Mouse (Mus musculus) yolk sac, embryonic 10.5 days (tissue): ENCODE measurements around the gene Ccndbp1.
A peak's percentile ranks its signal among the peaks of the same experiment; 100 is the strongest.
"Not testable (repeated sequence)": the region's sequence is repeated elsewhere in the genome, so short reads cannot be mapped to it uniquely, and the experiment has no call there.

Experiments
- DNase-seq: peaks from one replicate; pipeline ENCODE4 v3.0.0-alpha.2; 2017; ENCODE audit warnings: low spot score

Ccndbp1 gene

DNA sequence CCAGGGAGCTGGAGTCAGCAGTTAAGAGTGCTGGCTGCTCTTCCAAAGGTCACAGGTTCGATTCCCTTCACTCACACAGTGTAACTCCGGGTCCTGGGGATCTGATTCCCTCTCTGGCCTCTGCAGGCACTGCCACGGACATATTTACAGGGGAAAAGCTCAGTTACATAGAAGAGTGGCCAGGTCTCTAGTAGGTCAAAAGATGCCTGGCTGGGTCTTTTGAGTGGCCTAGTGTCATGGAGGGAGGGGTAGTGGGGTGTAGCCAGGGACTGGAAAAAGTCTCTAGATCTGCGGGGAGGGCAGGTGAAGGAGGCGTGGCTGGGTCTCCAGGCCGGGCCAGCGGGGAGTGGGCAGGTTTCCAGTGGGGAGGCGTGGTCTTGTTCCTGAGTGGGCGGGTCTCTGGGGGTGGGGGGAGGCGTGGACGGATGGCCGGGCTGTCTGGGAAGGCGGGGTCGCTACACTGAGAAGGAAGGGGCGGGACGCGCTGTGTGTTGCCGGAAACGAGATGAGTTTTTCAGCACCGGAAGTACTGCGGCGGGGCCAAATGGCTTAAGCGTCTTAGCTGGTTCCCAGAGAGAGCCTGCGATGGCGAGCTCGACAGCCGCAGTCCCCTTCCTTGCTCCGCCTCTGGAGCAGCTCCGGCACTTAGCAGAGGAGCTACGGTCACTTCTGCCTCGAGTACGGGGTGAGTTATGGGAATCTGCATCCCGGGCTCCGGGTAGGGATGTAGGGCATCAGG is at the start of gene Ccndbp1:
Gene Ccndbp1, plus strand, starts transcription at position 479 of the 739 bp plus-strand sequence.
- DNase-seq, result peak; percentile 94

DNA sequence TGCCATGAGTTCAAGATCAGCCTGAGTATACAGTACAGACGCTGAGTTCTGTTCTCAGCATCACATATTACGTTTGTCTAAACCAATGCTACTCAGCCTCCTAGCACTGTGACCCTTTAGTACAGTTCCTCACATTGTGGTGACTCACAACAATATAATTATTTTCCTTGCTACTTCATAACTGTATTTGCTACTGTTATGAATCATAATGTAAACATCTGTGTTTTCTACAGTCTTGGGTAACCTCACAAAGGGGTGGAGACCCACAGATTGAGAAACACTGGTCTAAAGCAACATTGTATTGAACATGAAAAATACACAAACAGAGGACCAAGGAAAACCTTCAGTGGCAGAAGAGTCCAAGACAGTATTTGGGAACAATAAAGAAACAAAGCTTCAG is 48.8 kb upstream of the Ccndbp1 start:
- no peak for DNase-seq

DNA sequence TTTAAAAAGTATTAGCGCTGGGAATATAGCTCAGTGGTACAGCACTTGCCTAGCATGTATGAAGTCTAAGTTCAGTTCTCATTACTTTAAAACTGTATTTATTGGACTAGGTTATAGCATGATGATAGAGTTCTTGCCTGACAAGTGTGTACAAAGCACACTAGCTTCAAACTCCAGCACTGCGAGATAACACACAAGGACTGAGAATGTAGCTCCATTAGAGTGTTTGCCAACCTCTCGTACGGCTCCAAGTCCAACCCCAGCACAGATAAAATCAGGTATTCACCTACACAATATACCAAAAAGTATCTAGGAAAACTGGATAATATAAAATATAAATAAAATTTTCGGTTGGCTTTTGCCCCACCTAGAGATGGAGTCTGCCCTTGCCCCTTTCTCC is 48.4 kb upstream of the Ccndbp1 start:
- no peak for DNase-seq

DNA sequence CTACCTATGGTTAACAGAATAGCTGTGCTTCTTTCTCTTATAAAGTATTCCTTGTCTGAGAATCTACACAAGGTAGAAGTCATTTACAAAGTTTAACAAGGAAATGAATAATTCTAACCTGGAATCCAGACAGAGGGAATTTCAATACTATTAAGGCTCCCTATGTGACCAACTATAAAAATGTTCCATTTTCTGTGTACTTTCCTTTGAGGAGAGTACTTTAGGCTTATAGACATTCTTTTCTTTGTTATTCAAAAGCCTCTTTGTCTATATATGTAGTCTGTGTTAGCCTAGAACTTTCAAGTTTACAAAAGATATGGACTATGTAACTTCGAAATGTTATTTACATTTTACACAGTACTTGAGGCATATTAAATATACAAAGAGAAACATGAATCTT is 47.9 kb upstream of the Ccndbp1 start:
- DNase-seq, result no peak

DNA sequence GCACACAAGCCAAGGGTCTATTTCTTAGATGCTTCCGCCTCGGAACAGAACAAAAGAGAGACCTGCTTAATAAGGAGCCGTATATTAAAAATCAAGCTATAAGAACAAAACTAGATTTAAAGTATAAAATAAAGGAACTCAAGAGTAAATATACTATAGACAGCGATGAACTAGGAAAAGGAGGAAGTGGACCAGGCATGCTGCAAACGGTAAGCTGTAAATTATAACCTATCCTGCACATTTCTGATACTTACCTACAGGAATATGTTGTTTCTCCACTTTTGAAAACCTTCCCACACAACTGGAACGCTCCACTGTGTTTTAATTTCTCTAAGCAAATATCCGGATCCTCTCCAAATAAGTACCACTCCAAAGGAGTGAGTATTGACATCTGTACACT is 45.1 kb upstream of the Ccndbp1 start:
- DNase-seq, result no peak

DNA sequence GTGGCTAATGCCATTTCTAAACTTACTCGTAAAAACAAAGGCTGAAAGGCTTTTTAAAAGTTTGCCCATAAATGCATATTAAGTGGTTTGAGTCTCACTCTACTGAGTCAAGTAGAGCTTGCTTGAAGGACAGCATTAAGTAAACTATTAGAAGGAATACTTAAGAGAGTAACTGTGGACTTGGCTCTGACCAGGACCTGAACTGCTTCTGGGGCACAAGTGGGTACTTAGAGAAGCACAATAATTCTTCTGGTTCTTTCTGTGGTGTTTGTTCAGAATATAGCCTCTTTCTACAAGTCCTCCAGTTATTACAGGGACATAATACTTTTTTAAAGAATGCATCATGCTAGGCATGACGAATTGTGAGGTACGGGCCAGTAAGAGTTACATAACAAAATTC is 42.7 kb upstream of the Ccndbp1 start:
- DNase-seq, result no peak

DNA sequence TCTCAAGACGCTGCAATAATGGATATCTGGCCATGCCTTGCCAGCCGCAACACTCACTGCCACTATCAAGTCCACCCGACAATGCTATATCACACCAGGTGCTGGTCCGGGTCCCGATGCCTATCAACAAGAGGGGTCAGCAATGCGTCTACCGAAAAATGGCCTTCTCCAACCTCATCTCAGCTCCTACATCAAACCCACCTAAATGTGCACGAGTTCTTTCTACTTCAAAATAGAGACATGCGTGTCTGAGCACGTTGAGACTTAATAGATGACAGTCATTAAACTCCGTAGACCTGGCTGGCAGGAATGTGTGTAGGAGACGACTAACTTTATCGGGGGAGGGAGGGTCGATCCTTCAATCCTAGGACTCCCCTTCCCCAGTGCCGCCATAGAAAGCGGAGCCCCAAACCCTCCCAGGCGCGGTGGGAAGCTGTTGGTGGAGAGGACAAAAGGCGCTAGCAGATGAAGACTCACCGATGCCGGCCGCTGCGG is 38.1 kb upstream of the Ccndbp1 start:
- DNase-seq, result no peak

DNA sequence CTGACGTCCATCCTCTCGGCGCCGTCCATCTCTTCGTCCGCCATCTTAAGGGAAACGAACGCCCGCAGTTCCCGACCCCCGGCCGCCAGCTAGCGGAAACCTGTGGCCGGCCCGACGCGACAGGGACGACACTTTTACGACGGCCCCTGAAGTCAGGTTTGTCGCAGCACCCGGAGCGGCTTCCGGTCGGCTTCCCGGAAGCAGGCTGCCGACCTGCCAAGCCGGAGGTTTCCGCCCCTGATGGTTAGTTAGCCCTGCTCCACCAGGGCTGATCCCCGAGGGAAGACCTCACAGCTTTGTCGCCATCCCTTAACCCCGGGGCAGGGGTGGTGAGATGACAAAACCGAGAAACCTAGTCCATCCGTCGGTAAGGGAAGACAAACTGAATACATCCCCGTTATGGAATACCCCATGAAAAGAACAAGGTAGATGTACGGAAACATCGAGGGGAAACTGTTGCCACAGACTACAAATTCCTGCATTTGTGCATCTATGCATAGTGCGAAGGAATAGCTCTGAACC is 37.6 kb upstream of the Ccndbp1 start, which contains the start of gene Ubr1:
Gene Ubr1, minus strand, starts transcription at position 157 of the 522 bp plus-strand sequence.
- DNase-seq, result peak; percentile 87

DNA sequence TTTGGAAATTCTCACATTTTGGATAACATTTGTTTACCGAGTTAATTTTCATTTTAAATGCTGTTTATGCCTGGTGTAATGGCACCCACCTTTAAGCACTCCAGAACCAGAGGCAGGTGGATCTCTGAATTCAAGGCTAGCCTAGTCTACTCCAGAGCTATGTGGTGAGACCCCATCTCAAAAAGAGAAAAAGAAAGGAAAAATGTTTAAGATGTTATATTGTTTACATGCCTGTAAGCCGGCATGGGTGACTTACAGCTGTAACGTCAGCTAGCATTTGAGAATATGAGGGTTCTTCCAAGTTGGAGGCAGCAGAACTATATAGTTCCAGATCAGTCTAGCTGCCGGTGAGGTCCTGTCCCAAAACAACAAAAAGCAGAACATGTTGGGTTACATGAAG is 36.4 kb upstream of the Ccndbp1 start:
- DNase-seq, result no peak

DNA sequence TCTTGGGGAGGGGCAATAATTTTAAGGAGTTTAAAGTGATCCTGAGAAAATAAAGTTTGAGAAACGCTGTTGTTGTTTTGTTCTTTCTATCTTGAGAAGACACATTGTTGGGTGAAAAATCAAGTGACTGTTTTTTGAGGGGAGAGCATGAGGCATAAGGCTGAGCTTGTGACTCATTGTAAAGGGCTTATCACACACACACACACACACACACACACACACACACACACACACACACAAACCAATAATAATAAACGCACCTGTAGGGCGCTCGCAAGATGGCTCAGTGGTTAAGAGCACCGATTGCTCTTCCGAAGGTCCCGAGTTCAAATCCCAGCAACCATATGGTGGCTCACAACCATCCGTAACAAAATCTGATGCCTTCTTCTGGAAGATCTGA is 35.9 kb upstream of the Ccndbp1 start:
- not testable (repeated sequence) for DNase-seq

DNA sequence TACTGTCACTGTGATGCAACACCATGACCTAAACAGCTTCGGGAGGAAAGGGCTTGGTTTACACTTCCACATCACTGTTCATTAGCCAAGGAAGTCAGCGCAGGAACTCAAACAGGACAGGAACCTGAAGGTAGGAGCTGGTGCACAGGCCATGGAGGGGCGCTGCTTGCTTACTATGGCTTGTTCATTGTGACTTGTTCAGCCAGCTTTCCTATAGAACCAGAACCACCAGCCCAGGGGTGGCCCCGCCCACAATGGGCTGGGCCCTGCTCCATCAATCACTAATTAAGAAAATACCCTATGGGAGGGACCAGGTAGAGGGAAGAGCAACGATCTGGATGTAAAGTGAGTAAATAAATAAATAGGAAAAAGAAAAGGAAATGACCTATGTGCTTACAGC is 35.2 kb upstream of the Ccndbp1 start:
- DNase-seq, result peak; percentile 20

DNA sequence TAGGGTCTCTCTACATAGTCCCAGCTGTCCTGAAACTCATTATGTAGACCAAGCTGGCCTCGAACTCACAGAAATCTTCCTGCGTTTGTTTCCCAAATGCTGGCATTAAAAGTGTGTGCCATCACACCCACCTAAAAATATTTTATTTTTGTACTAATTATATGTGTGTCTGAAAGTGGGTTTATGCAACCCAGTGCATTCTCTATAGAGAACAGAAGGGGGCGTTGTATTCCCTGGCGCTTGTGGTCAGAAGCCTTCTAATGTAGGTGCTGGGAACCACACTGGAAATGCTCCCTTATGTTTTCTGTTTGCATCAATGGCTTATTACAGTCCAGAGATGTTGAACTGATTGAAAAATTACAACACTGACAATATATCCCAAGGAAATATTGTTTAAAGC is 31.9 kb upstream of the Ccndbp1 start:
- DNase-seq, result no peak

DNA sequence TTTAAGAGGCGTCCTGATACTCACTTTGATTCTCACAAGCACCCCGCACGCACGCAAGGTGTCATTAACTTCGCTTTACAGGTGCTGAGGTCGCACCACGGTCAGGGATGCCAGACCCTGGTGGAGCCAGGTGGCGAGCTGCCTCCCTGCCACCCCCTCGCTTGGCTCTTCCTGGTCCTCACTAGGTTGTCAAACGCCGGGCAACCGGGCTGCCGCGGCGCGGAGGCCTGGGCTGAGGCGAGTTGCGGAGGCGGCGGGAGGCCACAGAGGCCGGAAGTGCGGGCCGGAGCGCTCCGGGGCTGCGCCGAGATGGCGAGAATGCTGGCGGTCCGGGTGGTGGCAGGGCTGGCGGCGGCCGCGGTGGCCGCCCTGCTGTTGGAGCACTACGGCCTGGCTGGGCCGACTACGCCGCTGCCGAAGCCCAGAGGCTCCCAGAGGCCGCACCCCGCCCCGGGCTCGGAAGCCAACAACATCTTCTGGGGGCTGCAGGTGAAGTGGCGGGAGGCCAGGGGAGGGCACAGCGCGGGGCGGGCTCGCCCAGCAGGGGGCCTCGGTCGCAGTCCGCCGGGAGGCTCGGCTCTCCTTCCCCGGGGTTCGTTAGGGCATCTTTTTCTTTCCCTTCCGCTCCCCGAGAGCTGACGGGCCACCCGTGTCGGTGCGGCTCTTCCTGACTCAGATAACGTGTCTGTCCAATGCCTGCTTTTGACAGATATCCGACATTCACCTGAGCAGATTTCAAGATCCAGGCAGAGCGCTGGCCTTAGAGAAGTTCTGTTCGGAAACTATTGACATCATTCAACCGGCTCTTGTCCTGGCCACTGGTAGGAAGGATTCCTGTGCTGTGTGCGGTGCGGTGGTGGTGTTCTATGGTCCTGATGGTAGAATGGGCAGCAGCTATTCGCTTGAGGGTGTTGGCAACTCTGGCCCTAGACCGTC is 30.9 kb upstream of the Ccndbp1 start, which contains the start of gene Tmem62:
Gene Tmem62, plus strand, starts transcription at position 28 of the 936 bp plus-strand sequence.
- DNase-seq, result peak; percentile 79

DNA sequence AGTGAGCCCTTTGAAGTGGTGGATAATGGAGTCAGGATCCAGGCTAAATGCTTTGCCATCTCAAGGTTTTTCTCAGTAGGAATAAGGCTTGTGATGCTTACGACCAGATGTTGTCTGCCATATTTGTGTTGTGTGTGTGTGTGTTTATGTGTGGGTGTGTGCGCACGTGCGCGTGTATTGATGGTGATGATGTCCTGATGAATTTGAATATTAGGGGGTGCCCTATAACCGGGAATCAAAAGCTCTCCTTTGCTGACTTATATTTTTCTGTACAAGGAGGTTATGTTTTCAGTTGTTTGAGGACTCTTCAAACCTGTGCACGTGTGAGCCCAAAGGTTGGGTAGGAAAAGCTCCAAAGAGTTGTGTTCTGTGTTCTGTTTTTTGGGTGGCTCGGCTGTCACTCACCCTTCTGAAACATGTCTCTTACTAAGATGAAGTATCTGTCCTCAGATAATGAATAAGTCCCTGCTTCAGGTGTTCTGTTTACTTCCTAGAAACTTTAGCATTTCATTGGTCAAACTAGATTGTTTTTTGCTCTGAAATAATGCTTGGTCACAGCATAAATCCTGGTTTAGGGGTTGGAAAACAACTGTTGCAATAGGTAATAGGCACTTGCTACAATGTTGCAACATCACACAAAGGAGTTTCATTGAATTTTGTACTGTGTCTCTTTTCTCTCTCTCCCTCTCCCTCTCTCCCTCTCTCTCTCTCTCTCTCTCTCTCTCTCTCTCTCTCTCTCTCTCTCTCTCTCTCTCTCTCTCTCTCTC is 30.1 kb upstream of the Ccndbp1 start:
- DNase-seq, result no peak

DNA sequence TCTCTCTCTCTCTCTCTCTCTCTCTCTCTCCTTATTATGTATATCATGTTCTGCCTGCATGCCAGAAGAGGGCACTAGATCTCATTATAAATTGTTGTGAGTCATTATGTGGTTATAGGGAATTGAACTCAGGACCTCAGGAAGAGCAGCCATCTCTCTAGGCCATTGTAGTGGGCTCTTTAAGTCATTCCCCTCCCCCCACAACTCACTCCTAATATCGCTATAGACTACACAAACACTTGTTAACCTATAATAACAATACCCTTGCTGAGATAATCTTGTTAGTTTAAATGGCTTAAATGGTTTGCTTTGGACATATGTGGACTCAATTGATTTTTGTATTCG is 29.5 kb upstream of the Ccndbp1 start:
- DNase-seq, result no peak

DNA sequence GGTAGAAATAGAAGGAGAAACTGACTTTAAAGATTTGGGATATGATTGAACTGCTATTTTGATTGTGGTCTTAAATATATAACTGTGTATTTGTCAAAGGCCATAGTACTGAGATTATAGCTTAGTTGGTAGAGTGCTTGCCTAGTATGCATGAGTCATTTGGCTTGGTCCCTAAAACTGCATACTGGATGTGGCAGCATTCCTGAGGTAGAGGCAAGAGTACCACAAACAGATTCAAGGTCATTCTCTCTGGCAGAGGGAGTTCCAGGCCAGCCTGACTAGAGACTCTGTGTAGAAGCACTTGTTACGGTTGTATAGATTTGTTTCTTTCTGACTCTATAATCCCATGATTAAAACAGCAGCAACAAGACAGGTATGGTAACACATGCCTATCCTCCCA is 28.4 kb upstream of the Ccndbp1 start:
- DNase-seq, result no peak

DNA sequence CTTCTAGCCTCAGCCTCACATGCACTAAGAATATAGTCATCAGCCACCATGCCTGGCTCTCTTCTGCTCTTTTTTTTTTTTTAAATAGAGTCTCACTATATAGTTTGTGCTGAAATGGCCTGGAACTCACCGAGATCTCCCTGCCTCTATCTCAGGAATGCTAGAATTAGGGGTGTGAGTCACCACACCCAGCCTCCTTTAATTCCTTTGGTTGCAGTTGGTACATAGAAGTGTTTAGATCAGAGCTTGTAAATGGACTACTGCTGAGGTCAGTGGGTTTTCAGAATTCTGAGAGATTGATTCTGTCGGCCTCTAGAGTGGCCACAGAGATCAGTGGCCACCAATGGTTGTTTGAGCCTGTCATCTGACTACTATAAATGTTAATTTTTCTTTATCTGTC is 27.3 kb upstream of the Ccndbp1 start:
- no peak for DNase-seq

DNA sequence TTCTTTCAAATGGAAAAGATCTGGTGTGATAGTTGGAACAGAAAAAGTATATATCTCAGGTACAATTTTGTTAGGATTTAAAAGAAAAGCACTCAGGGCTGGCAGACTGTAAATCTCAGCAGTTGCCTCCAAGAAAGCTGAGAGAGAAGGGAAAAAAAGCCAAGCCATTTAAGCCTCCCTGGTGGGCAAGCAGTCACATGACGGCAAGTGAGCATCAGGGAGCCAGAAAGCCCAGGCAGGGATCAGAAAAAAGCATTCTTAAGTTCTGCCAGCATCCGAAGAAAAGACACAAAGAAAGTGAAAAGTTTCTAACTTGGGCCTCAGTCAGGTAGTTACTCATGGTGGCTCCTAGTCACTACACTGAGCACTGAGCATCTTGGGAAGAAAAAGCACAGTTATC is 24.6 kb upstream of the Ccndbp1 start:
- DNase-seq, result no peak

DNA sequence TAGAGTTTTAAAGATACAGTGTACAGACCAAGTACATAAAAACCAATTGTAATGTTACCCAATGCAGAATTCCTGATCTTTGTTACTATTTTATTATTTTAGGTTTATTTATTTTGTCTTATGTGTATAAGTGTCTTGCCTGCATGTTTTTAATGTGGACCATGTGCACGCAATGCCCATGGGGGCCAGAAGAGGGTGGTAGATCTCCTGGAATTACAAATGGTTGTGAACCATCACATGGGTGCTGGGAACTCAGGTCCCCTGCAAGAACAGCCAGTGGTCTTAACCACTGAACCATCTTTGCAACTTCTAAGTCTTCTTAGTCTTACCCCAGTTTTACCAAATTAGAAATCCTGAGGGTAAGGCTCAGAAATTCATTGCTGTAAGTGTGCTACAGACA is 23.0 kb upstream of the Ccndbp1 start:
- no peak for DNase-seq

DNA sequence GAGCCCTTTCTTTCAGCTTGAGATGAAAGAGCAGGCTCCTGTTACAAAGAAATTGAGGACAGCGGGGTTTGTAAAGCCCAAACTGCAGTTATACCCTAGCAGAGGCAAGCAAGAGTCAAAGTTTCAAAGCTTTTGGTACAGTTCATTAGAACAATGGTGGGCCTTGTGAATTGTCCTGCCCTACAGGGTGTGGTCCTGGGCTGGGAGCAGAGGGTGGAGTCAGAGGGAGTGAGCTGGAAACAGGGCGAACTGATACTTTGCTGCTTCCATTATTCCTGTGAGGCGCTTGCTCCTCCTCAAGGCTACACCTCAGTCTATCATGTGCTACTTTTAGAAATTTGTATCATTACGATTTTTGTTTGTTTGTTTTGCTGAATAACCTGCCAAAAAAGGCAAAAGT is 17.0 kb upstream of the Ccndbp1 start:
- DNase-seq, result no peak

DNA sequence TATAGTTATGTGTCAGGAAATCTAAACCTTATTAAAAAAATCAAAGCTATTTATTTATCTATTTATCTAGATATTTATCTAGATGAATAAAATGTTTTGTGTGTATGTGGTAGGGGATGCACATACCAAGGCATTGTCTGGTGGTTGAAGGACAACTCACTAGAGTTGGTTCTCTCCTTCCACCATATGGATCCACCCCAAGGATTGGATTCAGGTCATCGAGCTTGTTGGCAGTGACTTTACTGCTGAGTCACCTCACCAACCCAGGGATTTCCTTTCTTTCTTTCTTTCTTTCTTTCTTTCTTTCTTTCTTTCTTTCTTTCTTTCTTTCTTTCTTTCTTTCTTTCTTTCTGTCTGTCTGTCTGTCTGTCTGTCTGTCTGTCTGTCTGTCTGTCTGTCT is 11.6 kb upstream of the Ccndbp1 start:
- DNase-seq, result not testable (repeated sequence)

DNA sequence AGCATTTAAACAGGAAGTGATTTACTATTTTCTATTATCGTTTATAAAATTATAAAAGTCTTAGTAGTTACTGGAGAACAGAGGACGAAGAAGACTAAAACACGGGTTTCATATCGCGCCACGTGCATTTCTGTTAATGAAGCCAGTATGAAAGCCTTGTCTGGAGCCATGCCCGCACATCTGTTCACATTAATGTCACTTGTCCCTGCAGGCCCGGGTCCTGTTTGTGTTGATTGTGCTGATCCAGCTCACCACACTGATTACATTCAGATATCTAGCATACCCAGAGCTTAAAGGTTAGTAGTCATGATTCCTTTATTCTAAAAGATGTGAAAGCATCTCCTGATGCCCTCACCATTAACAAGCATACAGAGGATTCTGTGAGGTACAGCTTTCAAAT is 9.3 kb upstream of the Ccndbp1 start:
- no peak for DNase-seq
